Mouse (Mus musculus) frontal cortex, postnatal 14 days (tissue): Measurements from ENCODE around the gene Ceacam19.

Experiments used
- DNase-seq, 2 experiments: peaks; one replicate each; pipeline ENCODE4 v3.0.0; 2022; ENCODE audit warnings: low spot score in 2 of 2

The Ceacam19 gene

DNA sequence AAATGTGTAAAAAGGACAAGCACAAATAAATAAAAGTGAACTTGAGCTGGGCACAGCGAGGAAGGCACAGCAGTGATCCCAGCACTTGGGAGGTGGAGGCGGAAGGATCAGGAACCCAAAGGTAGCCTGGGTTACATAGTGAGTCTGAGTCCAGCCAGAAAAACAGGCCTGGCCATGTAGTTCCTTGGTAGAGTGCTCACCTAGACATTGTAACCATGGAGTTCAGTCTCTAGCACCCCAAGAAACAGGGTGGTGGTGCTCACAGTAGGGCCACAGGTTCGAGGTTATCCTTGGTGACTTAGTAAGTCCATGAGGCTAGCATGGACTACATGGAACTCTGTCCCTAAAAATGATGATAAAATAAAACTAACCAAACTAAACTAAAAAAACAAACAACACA lies 46.8 kb downstream of the Ceacam19 start:
- DNase-seq, result no peak

DNA sequence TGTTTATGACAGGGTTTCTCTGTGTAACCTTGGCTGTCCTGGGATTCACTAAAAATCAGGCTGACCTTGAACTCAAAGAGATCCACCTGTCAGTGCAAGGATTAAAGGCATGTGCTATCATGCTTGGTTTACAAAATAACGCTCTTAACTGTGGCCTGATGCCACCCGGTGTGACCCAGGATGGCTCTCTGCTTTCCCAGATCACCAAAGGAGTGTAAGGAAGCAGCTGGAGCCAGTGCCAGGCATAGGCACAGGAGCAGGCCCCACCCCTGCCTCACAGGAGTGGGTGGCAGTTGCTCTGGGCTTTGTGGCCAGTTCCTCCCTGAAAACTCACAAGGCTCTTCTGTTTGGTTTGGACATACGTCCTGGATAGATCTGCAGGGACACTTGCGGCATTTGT lies 47.4 kb downstream of the Ceacam19 start:
- DNase-seq, result no peak

DNA sequence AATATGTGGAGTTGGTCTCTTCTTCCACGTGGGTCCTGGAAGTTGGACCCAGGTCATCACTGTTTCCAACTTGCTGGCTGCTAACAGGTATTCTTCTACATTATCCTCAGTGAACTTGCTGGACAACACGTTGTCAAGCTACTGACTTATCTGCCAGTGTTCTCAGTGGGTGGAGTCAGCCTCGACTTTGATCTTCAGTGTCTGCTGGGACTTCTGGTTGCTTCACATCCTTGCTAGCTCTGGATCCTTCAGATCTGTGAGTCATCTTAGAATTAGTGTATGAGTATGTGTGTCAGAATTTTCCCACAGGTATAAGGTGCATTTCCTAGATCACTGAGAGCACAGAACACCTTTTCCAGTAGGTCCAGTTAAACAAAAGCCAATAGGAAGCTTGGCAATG lies 50.9 kb downstream of the Ceacam19 start:
- DNase-seq, result no peak

DNA sequence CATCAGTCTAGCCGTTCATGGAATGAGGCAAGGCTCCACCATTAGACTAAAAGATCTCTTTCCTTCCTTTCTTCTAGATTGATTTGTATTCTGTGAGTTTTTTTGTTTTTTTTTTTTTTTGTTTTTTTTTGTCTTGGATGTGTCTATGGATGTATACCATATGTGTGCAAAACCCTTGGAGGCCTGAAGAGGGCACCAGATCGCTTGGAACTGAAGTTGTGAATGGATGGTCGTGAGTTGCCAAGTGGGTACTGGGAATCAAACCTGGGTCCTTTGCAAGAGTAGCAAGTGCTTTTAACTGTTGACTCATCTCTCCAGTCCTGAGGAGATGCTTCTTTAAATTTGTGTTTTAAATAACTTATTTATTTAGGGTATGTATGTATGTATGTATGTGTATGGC lies 53.7 kb downstream of the Ceacam19 start:
- DNase-seq, result no peak

DNA sequence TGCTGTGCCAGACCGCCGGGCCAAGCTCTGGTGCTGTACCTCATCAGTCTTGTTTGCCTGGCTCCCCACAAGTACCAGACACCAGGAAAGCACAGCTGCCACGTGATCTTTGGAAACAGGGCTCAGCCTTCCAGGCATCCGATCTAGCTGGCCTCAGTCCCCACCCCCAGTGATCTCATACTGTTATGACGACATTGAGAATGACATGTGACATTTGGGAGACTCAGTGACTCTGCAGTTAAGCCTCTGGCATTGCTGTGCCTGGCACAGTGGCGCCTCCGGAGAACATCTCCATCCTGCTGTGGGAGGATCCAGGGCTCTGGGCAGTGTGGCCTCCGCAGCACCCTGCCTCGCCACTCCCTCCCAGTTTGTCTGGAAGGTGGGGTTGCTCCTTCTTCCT lies 55.9 kb downstream of the Ceacam19 start:
- no peak for DNase-seq

DNA sequence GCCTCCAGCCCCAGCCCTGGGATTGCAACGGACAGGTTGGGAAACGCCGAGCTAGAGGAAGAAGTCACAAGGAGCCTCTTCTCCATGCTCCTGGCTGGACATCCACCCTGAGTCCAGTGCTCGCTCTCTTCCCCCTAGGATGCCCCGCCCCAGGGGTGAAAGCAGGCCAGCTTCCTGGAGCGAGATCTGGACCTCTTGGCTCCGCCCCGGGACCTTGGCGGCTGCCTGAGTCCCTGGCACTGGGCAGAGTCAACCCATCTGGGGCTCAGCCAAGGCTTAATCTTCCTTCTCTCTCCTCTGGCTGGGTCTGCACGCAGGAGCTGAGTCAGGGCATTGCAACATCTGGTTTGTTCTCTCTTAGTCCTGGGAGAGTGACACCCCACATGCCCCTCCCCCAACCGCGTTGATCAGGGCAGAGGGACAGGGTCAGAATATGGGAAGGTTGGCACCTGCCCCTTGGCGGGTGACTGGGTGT lies 57.0 kb downstream of the Ceacam19 start:
- peak in 1 of 2 experiments; percentile 17 for DNase-seq

DNA sequence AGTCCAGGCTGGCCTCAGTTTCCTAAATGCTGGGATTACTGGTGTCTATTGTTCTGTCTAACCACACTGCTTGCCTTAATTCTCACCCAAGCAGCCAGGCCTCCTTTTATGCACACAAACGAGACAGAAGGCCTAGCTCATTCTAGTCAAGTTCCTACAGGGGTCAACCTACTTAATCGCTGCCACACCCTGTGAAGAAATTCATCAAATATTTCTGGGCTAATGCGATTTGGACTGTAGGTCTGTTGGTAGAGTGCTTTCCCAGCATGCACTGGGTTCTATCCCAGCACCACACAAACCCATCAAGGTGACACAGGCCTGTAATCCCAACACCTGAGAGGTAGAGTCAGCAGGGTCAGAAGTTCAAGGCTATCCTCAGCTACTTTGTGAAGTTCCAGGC lies 58.1 kb downstream of the Ceacam19 start:
- DNase-seq, result no peak

DNA sequence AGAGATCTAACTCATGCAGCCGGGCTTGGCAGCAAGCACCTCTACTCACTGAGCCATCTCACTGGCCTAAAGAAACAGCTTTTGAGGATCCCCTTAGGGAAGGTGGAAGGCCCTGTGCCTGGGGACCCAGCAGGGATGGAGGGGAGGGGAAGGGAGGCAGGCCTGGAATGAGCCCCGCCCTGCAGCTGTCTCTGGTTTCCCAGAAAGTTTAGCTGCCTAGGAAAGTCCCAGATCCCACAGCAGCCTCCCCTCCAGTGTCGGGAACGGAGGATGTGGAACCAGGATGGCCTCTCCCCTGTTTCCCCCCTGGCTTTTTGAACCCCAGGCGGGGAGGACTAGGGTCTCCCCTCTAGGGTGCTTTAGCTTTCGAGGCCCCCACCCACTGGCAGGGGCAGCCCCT lies 61.0 kb downstream of the Ceacam19 start:
- no peak for DNase-seq
